Mouse (Mus musculus): Measurements from ENCODE around the gene Prkcg. TPM values are rescaled to one million over a fixed set of nuclear protein-coding genes. Genes with fewer than 3 reads are reported as not detected.
"Not testable (repeated sequence)": the region's sequence is repeated elsewhere in the genome, so short reads cannot be mapped to it uniquely, and the experiment has no call there.

Gene Prkcg
- polyA plus RNA-seq, 1 experiment from 2014 or later, result 0.04 TPM

GRCm38 (mm10) chr7:3291764-3292163 lies 2.8 kb downstream of the Prkcg start:
- H3K9me3 ChIP-seq, result no peaks in the 10 kb centered on the region
- H3K27me3 ChIP-seq (replicated peaks), result no peaks in the 10 kb centered on the region
- ATAC-seq (ENCODE audit: extremely low read depth, insufficient number of reproducible peaks, low FRiP score, low TSS enrichment), result no peak
- peak overlapping the region; percentile 67 for H3K4me3 ChIP-seq
- peak overlapping the region; percentile 90 for H3K9ac ChIP-seq
- H3K27ac ChIP-seq (replicated peaks), result peak overlapping the region; percentile 97
- 48% methylated on average over 3 of the region's 3 CpGs for WGBS
- H3K4me2 ChIP-seq, result peak overlapping the region; percentile 81
- peaks cover 35% of the 10 kb centered on the region for H3K36me3 ChIP-seq
- peaks cover 58% of the 10 kb centered on the region for H3K4me1 ChIP-seq

DNA sequence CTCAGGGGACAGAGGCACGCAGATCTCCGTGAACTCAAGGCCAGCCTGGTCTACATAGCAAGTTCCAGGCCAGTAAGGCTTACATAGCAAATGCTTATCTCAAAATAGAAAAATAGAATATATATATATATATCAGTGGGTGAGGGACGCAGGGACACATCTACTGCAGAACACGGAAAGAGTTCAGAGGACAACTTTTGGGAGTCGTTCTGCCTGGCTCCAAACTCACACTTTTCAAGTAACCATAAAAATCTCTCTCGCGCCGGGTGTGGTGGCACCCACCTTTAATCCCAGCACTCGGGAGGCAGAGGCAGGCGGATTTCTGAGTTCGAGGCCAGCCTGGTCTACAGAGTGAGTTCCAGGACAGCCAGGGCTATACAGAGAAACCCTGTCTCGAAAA lies 3.3 kb downstream of the Prkcg start:
- Histone ChIP-seq H3K9ac (peak overlapping the region; percentile 90), H3K36me3 (peaks cover 40% of the 10 kb centered on the region), H3K4me1 (peaks cover 63% of the 10 kb centered on the region), H3K27ac (replicated peaks) (peak overlapping the region; percentile 97), H3K4me2 (peak overlapping the region; percentile 81), H3K4me3 (peak overlapping the region; percentile 67)
- not testable (repeated sequence) for ATAC-seq (ENCODE audit: extremely low read depth, insufficient number of reproducible peaks, low FRiP score, low TSS enrichment); H3K9me3 ChIP-seq; H3K27me3 ChIP-seq (replicated peaks)
- 45% methylated on average over 12 of the region's 12 CpGs for WGBS

DNA sequence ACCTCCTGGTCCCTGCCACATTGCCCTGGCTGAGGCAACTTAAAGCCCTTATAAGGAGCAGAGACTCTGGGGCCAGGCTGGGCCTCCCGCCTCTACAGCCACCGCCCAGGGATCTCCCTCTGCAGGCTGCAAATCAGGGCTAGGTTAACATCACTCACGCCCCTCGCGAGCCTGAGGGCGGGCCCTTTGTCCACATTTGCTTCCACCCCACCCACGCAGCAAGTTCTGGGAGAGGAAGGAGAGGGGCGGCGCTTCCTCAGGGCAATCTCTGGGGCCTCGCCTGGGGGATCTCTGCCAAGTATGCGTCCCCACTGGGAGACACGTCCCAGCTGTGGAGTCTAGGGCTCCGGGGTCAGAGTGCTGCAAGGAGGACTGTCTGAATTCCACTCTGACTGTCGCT lies 3.8 kb downstream of the Prkcg start:
- ATAC-seq (ENCODE audit: extremely low read depth, insufficient number of reproducible peaks, low FRiP score, low TSS enrichment), result peak; percentile 69
- Histone ChIP-seq H3K9ac (peak overlapping the region; percentile 90), H3K27ac (replicated peaks) (peak overlapping the region; percentile 97), H3K4me1 (peaks cover 68% of the 10 kb centered on the region), H3K4me3 (peak overlapping the region; percentile 67), H3K36me3 (peaks cover 45% of the 10 kb centered on the region), H3K27me3 (replicated peaks) (no peaks in the 10 kb centered on the region), H3K4me2 (peak overlapping the region; percentile 81), H3K9me3 (no peaks in the 10 kb centered on the region)
- WGBS, result 0% methylated on average over 14 of the region's 14 CpGs

DNA sequence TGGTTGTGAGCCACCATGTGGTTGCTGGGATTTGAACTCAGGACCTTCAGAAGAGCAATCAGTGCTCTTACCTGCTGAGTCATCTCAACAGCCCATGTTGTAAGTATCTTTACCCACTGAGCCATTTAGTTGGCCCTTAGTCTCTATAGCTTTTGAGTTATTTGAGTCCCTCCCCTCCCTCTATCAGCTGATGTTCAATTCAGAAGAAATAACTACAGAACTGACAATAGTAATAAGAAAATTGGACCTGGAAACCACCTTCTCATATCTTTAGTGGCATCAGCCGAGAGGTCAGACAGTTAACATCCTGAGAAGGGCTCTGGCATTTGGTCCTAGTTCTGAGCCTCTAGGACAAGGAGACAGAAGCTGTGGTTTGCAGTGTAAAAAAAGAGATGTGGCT lies 5.8 kb downstream of the Prkcg start:
- 77% methylated on average over 1 of the region's 1 CpGs for WGBS
- peaks cover 65% of the 10 kb centered on the region for H3K36me3 ChIP-seq

DNA sequence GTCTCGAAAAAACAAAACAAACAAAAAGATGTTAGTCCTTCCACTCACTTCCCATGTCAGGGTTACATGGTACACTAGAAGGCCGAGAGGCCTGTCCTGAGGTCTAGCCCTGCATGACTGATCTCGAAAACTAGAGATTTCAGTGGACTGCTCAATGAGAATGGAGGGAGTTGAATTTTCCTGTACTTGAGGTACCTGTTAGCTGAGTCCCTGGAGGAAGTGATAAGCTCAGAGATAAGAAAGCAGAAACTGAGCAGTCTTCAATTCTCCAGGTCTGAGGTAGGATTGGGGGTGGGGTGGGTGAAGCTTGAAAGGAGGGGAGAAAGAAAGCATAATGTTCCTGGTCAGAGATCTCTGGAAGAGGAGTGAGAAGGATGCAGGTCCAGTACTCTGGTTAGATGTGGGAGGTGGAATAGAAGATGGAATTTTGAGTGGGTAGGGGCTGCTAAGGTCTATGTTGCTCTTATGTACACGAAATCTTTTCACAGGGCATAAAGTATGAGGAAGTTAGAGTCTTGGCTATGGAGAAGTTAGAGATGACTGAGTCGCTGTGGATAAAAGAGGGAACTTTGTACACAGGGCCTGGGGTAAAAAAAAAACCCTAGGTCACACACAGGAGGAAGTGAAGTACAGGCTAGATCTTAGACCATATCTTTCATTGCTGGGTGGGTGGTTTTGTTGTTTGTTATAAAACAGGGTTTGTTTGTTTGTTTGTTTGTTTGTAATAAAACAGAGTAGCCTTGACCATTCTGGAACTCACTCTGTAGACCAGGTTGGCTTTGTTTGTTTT lies 6.5 kb downstream of the Prkcg start:
- Histone ChIP-seq H3K4me2 (peak overlapping the region; percentile 1), H3K27me3 (replicated peaks) (no peaks in the 10 kb centered on the region), H3K9me3 (no peaks in the 10 kb centered on the region), H3K27ac (replicated peaks) (no peak overlapping the region), H3K9ac (no peak overlapping the region), H3K4me1 (peaks cover 82% of the 10 kb centered on the region), H3K36me3 (peaks cover 72% of the 10 kb centered on the region), H3K4me3 (no peak overlapping the region)
- ATAC-seq (ENCODE audit: extremely low read depth, insufficient number of reproducible peaks, low FRiP score, low TSS enrichment), result no peak
- 74% methylated on average over 5 of the region's 5 CpGs for WGBS

More for the DNA sequence above, 5.8 kb downstream of the Prkcg start:
- H3K4me3 ChIP-seq, result no peak overlapping the region
- no peak overlapping the region for H3K27ac ChIP-seq (replicated peaks)
- H3K27me3 ChIP-seq (replicated peaks), result no peaks in the 10 kb centered on the region
- no peak for ATAC-seq (ENCODE audit: extremely low read depth, insufficient number of reproducible peaks, low FRiP score, low TSS enrichment)
- H3K9me3 ChIP-seq, result no peaks in the 10 kb centered on the region
- H3K4me2 ChIP-seq, result peak overlapping the region; percentile 1; the same call in 1 of the 2 replicates
- H3K9ac ChIP-seq, result no peak overlapping the region
- H3K4me1 ChIP-seq, result peaks cover 77% of the 10 kb centered on the region

GRCm38 (mm10) chr7:3296711-3297110 lies 7.7 kb downstream of the Prkcg start:
- ATAC-seq (ENCODE audit: extremely low read depth, insufficient number of reproducible peaks, low FRiP score, low TSS enrichment), result no peak
- Histone ChIP-seq H3K4me2 (peak overlapping the region; percentile 59), H3K36me3 (peaks cover 74% of the 10 kb centered on the region), H3K27ac (replicated peaks) (no peak overlapping the region), H3K4me1 (peaks cover 85% of the 10 kb centered on the region), H3K27me3 (replicated peaks) (no peaks in the 10 kb centered on the region), H3K9ac (0 out of 2 replicates have a peak overlapping the region, but pooled peaks have one; percentile 42), H3K4me3 (no peak overlapping the region), H3K9me3 (no peaks in the 10 kb centered on the region)
- 84% methylated on average over 16 of the region's 16 CpGs for WGBS

- no peaks in the 10 kb centered on the region for H3K9me3 ChIP-seq
- peaks cover 87% of the 10 kb centered on the region for H3K4me1 ChIP-seq
- peaks cover 22% of the 10 kb centered on the region for H3K27me3 ChIP-seq (replicated peaks)
- no peak overlapping the region for H3K4me3 ChIP-seq
- WGBS, result 45% methylated on average over 7 of the region's 7 CpGs
- ATAC-seq (ENCODE audit: extremely low read depth, insufficient number of reproducible peaks, low FRiP score, low TSS enrichment), result no peak
- no peak overlapping the region for H3K27ac ChIP-seq (replicated peaks)
- H3K4me2 ChIP-seq, result no peak overlapping the region
- peaks cover 56% of the 10 kb centered on the region for H3K36me3 ChIP-seq
- no peak overlapping the region for H3K9ac ChIP-seq
Measured at GRCm38 (mm10) chr7:3299941-3300617, 11.1 kb downstream of the Prkcg start.

- Histone ChIP-seq H3K4me3 (no peak overlapping the region), H3K9me3 (no peaks in the 10 kb centered on the region), H3K4me1 (peaks cover 78% of the 10 kb centered on the region), H3K4me2 (peak overlapping the region; percentile 87), H3K27me3 (replicated peaks) (peaks cover 32% of the 10 kb centered on the region), H3K9ac (no peak overlapping the region; the same call in 1 of the 2 replicates), H3K36me3 (peaks cover 46% of the 10 kb centered on the region), H3K27ac (replicated peaks) (no peak overlapping the region)
- ATAC-seq (ENCODE audit: extremely low read depth, insufficient number of reproducible peaks, low FRiP score, low TSS enrichment), result no peak
- 43% methylated on average over 8 of the region's 8 CpGs for WGBS
Measured at GRCm38 (mm10) chr7:3300891-3301627, 12.1 kb downstream of the Prkcg start.

DNA sequence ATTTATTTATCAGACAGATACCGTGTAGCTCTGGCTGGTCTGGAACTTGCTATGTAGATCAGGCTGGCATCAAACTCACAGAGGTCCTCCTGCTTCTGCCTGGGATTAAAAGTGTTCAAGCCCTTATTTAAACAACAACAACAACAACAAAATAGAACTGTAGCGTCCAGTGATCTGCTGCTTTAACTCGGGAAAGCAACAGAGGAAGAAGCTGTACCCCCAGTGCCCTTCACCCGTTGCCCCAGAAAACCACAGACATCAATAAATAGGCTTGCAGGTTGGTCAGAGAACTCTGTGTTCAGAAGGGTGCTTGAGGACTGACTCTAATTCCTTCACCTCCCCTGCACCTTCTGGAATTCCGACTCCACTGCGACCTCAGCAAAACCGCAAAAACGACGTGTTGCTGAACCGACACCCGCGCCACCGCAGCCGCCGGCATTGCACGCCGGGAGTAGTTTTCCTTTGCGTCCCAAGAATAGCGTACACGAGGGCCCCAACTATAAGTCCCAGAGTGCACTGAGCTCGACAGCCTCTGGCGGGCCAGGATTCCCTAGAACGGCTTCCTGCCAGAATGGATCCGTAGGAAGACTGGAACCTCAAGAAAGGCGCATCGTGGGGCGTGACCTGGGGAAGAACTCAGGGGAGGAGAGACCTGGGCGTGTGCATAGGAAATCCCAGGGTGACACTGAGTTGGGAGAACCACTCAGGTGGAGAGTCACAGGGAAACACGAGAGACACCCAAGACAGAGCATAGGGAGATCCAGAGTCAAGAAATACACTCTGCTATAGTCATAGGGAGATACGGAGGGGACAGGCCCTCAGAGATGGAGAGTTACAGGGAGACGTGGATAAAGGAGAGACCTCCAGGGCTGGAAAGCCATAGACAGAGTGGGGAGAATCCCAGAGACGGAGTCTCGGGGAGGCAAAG lies 12.9 kb downstream of the Prkcg start:
- Histone ChIP-seq H3K4me1 (peaks cover 70% of the 10 kb centered on the region), H3K4me3 (peak overlapping the region; percentile 52), H3K27ac (replicated peaks) (peak overlapping the region; percentile 71), H3K9me3 (no peaks in the 10 kb centered on the region), H3K9ac (peak overlapping the region; percentile 73), H3K4me2 (peak overlapping the region; percentile 87), H3K27me3 (replicated peaks) (peaks cover 38% of the 10 kb centered on the region), H3K36me3 (peaks cover 38% of the 10 kb centered on the region)
- peak; percentile 33; the same call in 1 of the 2 replicates for ATAC-seq (ENCODE audit: extremely low read depth, insufficient number of reproducible peaks, low FRiP score, low TSS enrichment)
- WGBS, result 3% methylated on average over 33 of the region's 33 CpGs

GRCm38 (mm10) chr7:3302556-3303275 lies 13.7 kb downstream of the Prkcg start:
- Histone ChIP-seq H3K9me3 (no peaks in the 10 kb centered on the region), H3K27ac (replicated peaks) (peak overlapping the region; percentile 71), H3K4me1 (peaks cover 62% of the 10 kb centered on the region)

More at GRCm38 (mm10) chr7:3302556-3303275, 13.7 kb downstream of the Prkcg start:
- peaks cover 44% of the 10 kb centered on the region for H3K27me3 ChIP-seq (replicated peaks)
- peak overlapping the region; percentile 73 for H3K9ac ChIP-seq
- peaks cover 30% of the 10 kb centered on the region for H3K36me3 ChIP-seq
- 3% methylated on average over 16 of the region's 16 CpGs for WGBS
- peak overlapping the region; percentile 87 for H3K4me2 ChIP-seq
- H3K4me3 ChIP-seq, result peak overlapping the region; percentile 52
- ATAC-seq (ENCODE audit: extremely low read depth, insufficient number of reproducible peaks, low FRiP score, low TSS enrichment), result 0 out of 2 replicates have a peak, but pooled peaks have one; percentile 10
